Mouse (Mus musculus): ENCODE results near the gene Slc25a21. TPM values are rescaled to one million over a fixed set of nuclear protein-coding genes. Genes with fewer than 3 reads are reported as not detected.
A peak's percentile ranks its signal among the peaks of the same experiment; 100 is the strongest.

Gene Slc25a21
- total and polyA plus RNA-seq, 2 experiments, result 3.6 to 13.9 TPM

- TF ChIP-seq POLR2A (IDR thresholded peaks at IDR 0.05; ENCODE audit: extremely low read depth, insufficient read depth, low read length) (no peak), CTCF (IDR thresholded peaks at IDR 0.05; ENCODE audit: low read depth, low read length) (no peak)
- no peaks in the 10 kb centered on the region for H3K79me2 ChIP-seq (ENCODE audit: control insufficient read depth, insufficient read depth, low read length)
- no peak overlapping the region for H3K27ac ChIP-seq (replicated peaks; ENCODE audit: insufficient read depth, low read depth, low read length)
- peaks cover 4% of the 10 kb centered on the region; the same call in 1 of the 2 replicates for H3K4me1 ChIP-seq (ENCODE audit: control insufficient read depth, insufficient read depth, low read length)
- no peak for DNase-seq (ENCODE audit: extremely low read depth, low read depth, low spot score)
- no peak overlapping the region for H3K4me3 ChIP-seq (ENCODE audit: insufficient read depth, low read depth, low read length)
- H3K27me3 ChIP-seq (ENCODE audit: control insufficient read depth, insufficient read depth, low read length), result no peaks in the 10 kb centered on the region
- no peaks in the 10 kb centered on the region for H3K36me3 ChIP-seq (ENCODE audit: control insufficient read depth, insufficient read depth, low read length)
- WGBS, result 79% methylated on average over 5 of the region's 5 CpGs
- H3K9ac ChIP-seq (ENCODE audit: low read depth, low read length), result no peak overlapping the region
Observed at GRCm38 (mm10) chr12:56894963-56895362, 302.3 kb downstream of the Slc25a21 start.

- H3K79me2 ChIP-seq (ENCODE audit: control insufficient read depth, insufficient read depth, low read length), result no peaks in the 10 kb centered on the region
- H3K27ac ChIP-seq (replicated peaks; ENCODE audit: insufficient read depth, low read depth, low read length), result no peak overlapping the region
- no peaks in the 10 kb centered on the region for H3K27me3 ChIP-seq (ENCODE audit: control insufficient read depth, insufficient read depth, low read length)
- no peak overlapping the region for H3K4me3 ChIP-seq (ENCODE audit: insufficient read depth, low read depth, low read length)
- no peak for DNase-seq (ENCODE audit: extremely low read depth, low read depth, low spot score)
- no peaks in the 10 kb centered on the region for H3K4me1 ChIP-seq (ENCODE audit: control insufficient read depth, insufficient read depth, low read length)
- H3K36me3 ChIP-seq (ENCODE audit: control insufficient read depth, insufficient read depth, low read length), result no peaks in the 10 kb centered on the region
- no peak overlapping the region for H3K9ac ChIP-seq (ENCODE audit: low read depth, low read length)
- WGBS, result 85% methylated on average over 6 of the region's 6 CpGs
- TF ChIP-seq CTCF (IDR thresholded peaks at IDR 0.05; ENCODE audit: low read depth, low read length) (no peak), POLR2A (IDR thresholded peaks at IDR 0.05; ENCODE audit: extremely low read depth, insufficient read depth, low read length) (no peak)
Observed at GRCm38 (mm10) chr12:56890891-56891726, 306.2 kb downstream of the Slc25a21 start.

- 63% methylated on average over 3 of the region's 3 CpGs for WGBS
Observed at GRCm38 (mm10) chr12:56877796-56878195, 319.5 kb downstream of the Slc25a21 start.

DNA sequence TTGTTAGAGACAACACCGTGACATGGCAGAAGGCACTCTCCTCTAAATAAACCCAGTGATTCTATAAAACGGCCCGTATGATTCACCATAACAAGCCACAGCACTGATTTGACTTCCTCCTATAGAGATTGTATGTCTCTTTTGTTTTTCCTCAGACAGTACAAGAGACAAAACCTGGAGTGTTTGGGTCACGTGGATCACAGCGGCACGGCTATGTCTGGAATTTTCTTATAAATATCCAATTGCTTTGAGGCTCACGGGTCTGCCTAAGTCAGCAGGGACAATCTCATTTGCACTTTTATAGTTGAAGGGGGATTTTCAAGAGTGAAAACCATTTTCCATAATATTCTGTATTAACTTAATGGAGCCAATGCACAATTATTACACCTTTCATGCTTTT is 320.7 kb downstream of the Slc25a21 start:
- H3K4me1 ChIP-seq (ENCODE audit: control insufficient read depth, insufficient read depth, low read length), result no peaks in the 10 kb centered on the region
- H3K36me3 ChIP-seq (ENCODE audit: control insufficient read depth, insufficient read depth, low read length), result no peaks in the 10 kb centered on the region
- TF ChIP-seq POLR2A (IDR thresholded peaks at IDR 0.05; ENCODE audit: extremely low read depth, insufficient read depth, low read length), result no peak
- no peak for TF ChIP-seq CTCF (IDR thresholded peaks at IDR 0.05; ENCODE audit: low read depth, low read length)
- WGBS, result 77% methylated on average over 7 of the region's 7 CpGs
- H3K27ac ChIP-seq (replicated peaks; ENCODE audit: insufficient read depth, low read depth, low read length), result no peak overlapping the region
- H3K79me2 ChIP-seq (ENCODE audit: control insufficient read depth, insufficient read depth, low read length), result no peaks in the 10 kb centered on the region; the same call in 1 of the 2 replicates
- no peaks in the 10 kb centered on the region for H3K27me3 ChIP-seq (ENCODE audit: control insufficient read depth, insufficient read depth, low read length)
- no peak overlapping the region for H3K4me3 ChIP-seq (ENCODE audit: insufficient read depth, low read depth, low read length)
- H3K9ac ChIP-seq (ENCODE audit: low read depth, low read length), result no peak overlapping the region
- no peak for DNase-seq (ENCODE audit: extremely low read depth, low read depth, low spot score)

More at GRCm38 (mm10) chr12:56877796-56878195, 319.5 kb downstream of the Slc25a21 start:
- no peak for TF ChIP-seq CTCF (IDR thresholded peaks at IDR 0.05; ENCODE audit: low read depth, low read length)
- TF ChIP-seq POLR2A (IDR thresholded peaks at IDR 0.05; ENCODE audit: extremely low read depth, insufficient read depth, low read length), result no peak
- no peaks in the 10 kb centered on the region for H3K4me1 ChIP-seq (ENCODE audit: control insufficient read depth, insufficient read depth, low read length)
- no peaks in the 10 kb centered on the region for H3K27me3 ChIP-seq (ENCODE audit: control insufficient read depth, insufficient read depth, low read length)
- H3K36me3 ChIP-seq (ENCODE audit: control insufficient read depth, insufficient read depth, low read length), result no peaks in the 10 kb centered on the region
- DNase-seq (ENCODE audit: extremely low read depth, low read depth, low spot score), result peak; percentile 51
- no peak overlapping the region for H3K27ac ChIP-seq (replicated peaks; ENCODE audit: insufficient read depth, low read depth, low read length)
- H3K79me2 ChIP-seq (ENCODE audit: control insufficient read depth, insufficient read depth, low read length), result no peaks in the 10 kb centered on the region; the same call in 1 of the 2 replicates
- no peak overlapping the region for H3K9ac ChIP-seq (ENCODE audit: low read depth, low read length)
- no peak overlapping the region for H3K4me3 ChIP-seq (ENCODE audit: insufficient read depth, low read depth, low read length)

DNA sequence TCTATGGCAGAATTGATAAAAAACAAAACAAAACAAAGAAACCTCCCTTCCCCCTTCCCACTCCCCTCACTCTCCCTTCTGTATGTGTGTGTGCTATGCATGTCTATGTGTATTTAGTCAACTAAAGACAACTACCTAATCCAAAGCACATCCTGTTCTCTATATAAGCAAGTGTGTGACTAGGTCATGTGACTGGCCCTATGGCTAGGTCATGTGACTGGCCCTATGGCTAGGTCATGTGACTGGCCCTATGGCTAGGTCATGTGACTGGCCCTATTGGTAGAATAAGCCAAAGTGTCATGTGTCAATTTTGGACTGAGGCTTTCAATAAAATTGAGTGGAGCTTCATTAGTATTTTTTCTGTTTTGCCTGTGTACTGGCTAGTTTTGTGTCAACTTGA is 324.1 kb downstream of the Slc25a21 start:
- TF ChIP-seq POLR2A (IDR thresholded peaks at IDR 0.05; ENCODE audit: extremely low read depth, insufficient read depth, low read length) (no peak), CTCF (IDR thresholded peaks at IDR 0.05; ENCODE audit: low read depth, low read length) (no peak)
- Histone ChIP-seq H3K4me1 (ENCODE audit: control insufficient read depth, insufficient read depth, low read length) (no peaks in the 10 kb centered on the region), H3K27ac (replicated peaks; ENCODE audit: insufficient read depth, low read depth, low read length) (no peak overlapping the region)

GRCm38 (mm10) chr12:56870569-56870968 is 326.7 kb downstream of the Slc25a21 start:
- no peak overlapping the region for H3K27ac ChIP-seq (replicated peaks; ENCODE audit: insufficient read depth, low read depth, low read length)
- TF ChIP-seq CTCF (IDR thresholded peaks at IDR 0.05; ENCODE audit: low read depth, low read length), result no peak
- TF ChIP-seq POLR2A (IDR thresholded peaks at IDR 0.05; ENCODE audit: extremely low read depth, insufficient read depth, low read length), result no peak
- H3K9ac ChIP-seq (ENCODE audit: low read depth, low read length), result no peak overlapping the region
- no peaks in the 10 kb centered on the region for H3K36me3 ChIP-seq (ENCODE audit: control insufficient read depth, insufficient read depth, low read length)
- no peaks in the 10 kb centered on the region for H3K79me2 ChIP-seq (ENCODE audit: control insufficient read depth, insufficient read depth, low read length)
- 76% methylated on average over 3 of the region's 3 CpGs for WGBS
- H3K27me3 ChIP-seq (ENCODE audit: control insufficient read depth, insufficient read depth, low read length), result no peaks in the 10 kb centered on the region
- no peaks in the 10 kb centered on the region for H3K4me1 ChIP-seq (ENCODE audit: control insufficient read depth, insufficient read depth, low read length)
- no peak for DNase-seq (ENCODE audit: extremely low read depth, low read depth, low spot score)
- H3K4me3 ChIP-seq (ENCODE audit: insufficient read depth, low read depth, low read length), result no peak overlapping the region

More for the DNA sequence above, 324.1 kb downstream of the Slc25a21 start:
- Histone ChIP-seq H3K9ac (ENCODE audit: low read depth, low read length) (no peak overlapping the region), H3K4me3 (ENCODE audit: insufficient read depth, low read depth, low read length) (no peak overlapping the region), H3K27me3 (ENCODE audit: control insufficient read depth, insufficient read depth, low read length) (no peaks in the 10 kb centered on the region), H3K79me2 (ENCODE audit: control insufficient read depth, insufficient read depth, low read length) (no peaks in the 10 kb centered on the region), H3K36me3 (ENCODE audit: control insufficient read depth, insufficient read depth, low read length) (no peaks in the 10 kb centered on the region)
- DNase-seq (ENCODE audit: extremely low read depth, low read depth, low spot score), result no peak
